Mouse (Mus musculus): ENCODE data around the gene Pck2.

Gene Pck2

GRCm38 (mm10) chr14:55527940-55528339, 12.1 kb upstream of the Pck2 start:
- peak; percentile 7 for DNase-seq (ENCODE audit: low spot score)

- no peak for DNase-seq (ENCODE audit: low spot score)
Measured at GRCm38 (mm10) chr14:55536116-55536745, 3.8 kb upstream of the Pck2 start.

GRCm38 (mm10) chr14:55540787-55541321, 788 bp downstream of the Pck2 start:
- DNase-seq (ENCODE audit: low spot score), result peak; percentile 57

DNA sequence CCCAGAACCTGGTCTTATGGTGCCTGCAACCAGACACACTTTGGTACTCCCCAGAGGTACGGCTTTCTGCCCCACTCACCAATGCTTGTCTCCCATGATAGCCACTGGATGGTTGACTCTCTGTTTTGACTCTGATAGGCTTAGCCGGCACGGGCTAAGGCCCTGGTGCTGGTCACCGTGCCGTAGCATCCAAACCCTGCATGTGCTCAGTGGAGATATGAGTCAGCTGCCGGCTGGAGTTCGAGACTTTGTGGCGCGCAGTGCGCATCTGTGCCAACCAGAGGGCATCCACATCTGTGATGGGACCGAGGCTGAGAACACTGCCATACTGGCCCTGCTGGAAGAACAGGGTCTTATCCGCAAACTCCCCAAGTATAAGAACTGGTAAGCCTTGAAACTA, 2.2 kb downstream of the Pck2 start:
- DNase-seq (ENCODE audit: low spot score), result no peak

- DNase-seq (ENCODE audit: low spot score), result no peak
Measured at GRCm38 (mm10) chr14:55544334-55544733, 4.3 kb downstream of the Pck2 start.

DNA sequence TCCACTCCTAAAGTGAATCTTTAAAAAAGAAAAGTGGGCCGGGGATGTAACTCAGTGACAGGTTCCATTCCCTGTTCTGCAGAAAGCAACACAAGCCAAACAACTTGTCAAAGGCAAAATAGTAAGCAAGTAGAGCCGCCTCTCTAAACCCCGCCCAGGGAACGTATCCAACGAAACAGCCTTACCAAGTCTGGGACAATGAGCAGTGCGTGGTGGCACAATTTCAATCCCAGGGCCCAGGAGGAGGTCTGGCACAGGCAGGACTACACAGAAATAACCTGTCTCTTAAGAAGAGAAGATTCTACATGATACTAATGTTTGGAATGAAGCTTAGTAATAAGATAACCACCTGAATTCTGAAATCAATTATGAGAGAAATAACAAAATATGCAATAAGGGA, 10.1 kb downstream of the Pck2 start:
- DNase-seq (ENCODE audit: low spot score), result no peak

DNA sequence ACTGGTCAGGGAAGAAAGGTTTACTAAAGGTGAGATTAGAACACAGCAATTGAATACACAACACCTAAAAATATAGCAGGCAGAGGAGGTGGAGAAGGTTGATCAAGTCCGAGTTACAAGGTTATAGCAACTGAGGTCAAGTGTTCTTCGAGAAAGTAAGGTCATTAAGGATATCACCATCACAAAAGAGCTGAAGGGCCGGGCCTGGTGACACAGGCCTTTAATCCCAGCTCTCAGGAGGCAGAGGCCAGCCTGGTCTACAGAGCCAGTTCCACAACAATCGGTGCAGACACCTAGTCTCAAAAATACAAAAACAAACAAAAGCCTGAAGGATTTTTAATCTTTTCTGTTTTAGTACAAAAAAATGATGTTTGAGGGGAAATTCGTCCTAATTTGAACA, 11.3 kb downstream of the Pck2 start:
- no peak for DNase-seq (ENCODE audit: low spot score)

DNA sequence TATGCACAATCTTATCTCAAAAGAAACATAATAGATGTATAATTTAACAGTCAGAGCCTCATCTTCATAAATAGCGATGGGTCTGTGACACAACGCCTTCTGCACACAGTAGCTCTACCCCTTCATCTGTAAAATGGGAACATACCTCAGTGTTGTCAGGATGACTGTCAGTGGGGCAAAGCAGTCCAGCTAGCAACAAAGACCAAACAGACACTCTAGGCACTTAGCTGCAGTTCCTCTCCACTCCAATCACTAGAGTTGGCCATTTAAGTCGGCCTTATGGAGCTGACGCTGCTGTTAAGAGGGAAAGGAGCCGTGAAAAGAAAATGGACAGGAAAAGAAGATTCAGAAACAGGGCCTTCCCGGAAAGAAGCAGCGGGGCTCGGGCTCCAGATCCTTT, 11.7 kb downstream of the Pck2 start:
- no peak for DNase-seq (ENCODE audit: low spot score)

- DNase-seq (ENCODE audit: low spot score), result no peak
Measured at GRCm38 (mm10) chr14:55554635-55555034, 14.6 kb downstream of the Pck2 start.

- DNase-seq (ENCODE audit: low spot score), result no peak
Measured at GRCm38 (mm10) chr14:55555788-55556187, 15.7 kb downstream of the Pck2 start.

GRCm38 (mm10) chr14:55557003-55557402, 16.9 kb downstream of the Pck2 start:
- peak; percentile 82 for DNase-seq (ENCODE audit: low spot score)

DNA sequence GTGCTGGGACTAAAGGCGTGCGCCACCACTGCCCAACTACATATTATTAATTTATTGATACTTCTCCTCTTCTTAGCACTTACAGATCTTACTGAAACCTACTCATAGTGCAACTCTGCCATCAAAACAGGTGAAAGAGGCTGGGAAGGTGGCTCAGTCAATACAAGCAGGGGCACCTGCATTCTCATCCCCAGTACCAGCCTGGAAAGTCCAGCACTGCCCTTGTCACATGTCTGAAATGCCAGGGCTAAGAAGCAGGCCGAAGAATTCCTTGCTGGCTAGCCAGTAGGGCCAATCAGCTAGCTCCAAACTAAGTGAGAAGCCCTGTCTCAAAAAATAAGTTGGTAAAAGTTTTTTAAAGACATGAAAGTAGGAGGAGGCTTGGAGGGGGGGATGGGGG, 17.5 kb downstream of the Pck2 start:
- no peak for DNase-seq (ENCODE audit: low spot score)

DNA sequence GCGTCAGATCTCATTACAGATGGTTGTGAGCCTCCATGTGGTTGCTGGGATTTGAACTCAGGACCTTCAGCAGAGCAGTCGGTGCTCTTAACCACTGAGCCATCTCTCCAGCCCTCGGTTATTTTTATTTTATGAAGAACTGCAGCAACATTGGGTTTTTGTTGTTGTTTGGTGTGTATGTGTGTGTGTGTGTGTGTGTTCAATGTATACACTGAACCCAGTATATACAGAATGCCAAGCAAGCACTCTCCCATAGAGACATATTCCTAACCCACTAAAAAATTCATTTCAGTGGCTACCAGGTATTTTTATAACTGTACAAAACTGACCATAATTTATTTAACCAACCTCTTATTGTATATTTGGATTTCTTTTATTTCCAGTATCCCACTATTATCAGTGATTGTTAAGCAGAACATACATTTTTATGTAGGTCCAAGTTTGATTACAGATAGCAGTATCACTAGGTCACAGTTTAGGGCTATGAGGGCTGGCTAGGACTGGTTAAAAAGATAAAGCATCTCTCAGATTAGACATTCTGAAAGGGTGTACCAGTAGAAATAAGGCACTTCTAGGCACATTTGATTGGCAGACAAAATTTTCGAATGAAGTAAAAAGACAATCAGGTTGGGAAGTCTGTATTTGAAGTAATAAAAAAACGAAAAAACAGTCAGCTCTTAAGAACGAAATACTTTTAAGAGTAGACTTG, 18.8 kb downstream of the Pck2 start:
- DNase-seq (ENCODE audit: low spot score), result no peak

DNA sequence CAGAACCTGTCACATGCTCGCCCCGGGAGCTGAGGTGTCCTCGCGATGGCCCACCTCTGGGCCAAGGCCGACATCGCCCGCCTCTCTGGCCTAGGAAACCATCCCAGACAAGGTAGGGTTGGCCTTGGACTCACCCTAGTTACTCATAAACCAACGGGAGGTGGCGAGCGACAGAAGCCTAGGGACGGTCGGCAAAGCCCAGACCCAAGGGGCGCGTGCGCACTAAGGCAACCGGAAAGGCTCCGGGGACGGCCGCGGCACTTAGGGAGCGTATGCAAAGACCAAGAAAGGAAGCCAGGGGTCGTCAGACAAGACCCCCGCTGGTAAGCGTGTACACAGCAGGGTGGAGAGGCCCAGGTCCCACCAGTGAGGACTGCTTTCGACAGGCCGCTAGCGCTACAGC, 19.7 kb downstream of the Pck2 start, which contains the start of gene Dcaf11:
TSS of gene Dcaf11 (plus strand) at position 208 of the 403 bp plus-strand sequence.
- DNase-seq (ENCODE audit: low spot score), result peak; percentile 96

GRCm38 (mm10) chr14:55560202-55561073, 20.4 kb downstream of the Pck2 start, which contains the start of gene A730061H03Rik:
Gene A730061H03Rik, minus strand, starts transcription at chr14:55560406.
- peak; percentile 99 for DNase-seq (ENCODE audit: low spot score)

DNA sequence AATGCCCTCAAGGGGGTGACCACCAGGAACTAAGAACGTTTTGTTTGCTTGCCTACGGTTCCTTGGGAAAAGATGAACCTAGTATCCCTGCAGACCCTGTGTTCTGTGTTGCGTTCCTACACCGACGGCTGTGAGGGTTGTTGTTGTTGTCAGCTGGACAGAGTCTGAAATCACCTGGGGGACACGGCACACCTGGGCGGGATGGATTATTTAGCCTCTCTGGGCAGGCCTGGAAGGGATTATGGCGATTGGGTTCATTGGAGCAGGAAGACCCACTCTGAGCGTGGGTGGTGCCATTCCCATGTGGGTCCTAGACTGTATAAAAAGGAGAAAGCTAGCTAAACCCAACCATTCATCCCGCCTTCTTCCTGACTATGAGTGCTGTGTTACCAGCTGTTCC, 21.8 kb downstream of the Pck2 start:
- DNase-seq (ENCODE audit: low spot score), result no peak

DNA sequence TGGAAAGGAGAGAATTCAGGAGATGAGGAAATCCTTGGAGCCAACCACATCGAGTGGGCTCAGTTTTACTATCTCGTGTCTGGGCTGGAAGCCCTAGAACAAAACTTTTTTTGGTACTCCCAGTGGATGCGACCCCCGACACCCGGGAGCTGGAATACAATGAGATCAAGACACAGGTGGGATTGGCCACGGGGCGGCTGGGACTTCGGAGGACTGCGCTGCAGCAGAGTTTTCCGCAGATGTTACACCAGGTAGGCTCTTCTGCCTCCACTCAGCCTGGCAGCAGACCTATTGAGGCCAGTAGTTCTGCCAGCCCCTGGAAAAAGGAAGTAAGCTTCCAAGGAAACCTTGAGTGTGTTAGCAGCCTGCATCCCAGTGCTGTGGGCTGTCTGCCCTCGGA, 23.2 kb downstream of the Pck2 start:
- DNase-seq (ENCODE audit: low spot score), result no peak

DNA sequence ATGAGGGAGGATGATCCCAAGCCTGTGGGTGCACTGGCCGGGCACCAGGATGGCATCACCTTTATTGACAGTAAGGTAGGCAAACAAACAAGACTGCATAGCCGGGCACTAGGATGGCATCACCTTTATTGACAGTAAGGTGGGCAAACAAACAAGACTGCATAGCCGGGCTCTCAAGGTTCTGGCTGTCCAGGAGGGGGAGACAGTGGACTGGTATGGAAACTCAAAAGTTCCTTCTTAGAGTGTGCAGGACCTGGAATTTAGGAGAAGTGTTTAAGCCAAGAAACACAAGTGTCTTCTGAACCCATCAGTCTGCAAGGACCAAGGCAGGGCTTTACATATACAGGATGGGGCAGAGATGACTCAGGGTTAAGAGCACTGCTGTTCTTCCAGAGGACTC, 25.7 kb downstream of the Pck2 start:
- no peak for DNase-seq (ENCODE audit: low spot score)

DNA sequence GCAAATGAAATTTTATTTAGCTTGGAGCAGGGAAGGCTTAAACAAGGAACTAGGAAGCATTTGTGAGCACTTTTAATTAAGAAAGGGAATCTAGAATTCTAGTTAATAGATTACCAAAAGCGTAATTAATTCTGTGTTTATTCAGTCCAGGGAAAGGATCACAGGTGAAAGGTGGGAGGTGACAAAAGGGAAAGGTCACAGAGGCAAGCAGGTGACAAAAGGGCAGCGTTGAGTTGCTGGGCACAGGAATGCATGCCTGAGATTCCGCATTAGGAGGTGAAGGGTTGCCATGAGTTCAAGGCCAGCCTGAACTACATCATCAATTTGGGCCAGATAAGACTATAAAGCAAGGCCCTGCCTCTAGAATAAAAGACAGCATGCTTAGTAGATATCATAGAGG, 27.4 kb downstream of the Pck2 start:
- DNase-seq (ENCODE audit: low spot score), result no peak

DNA sequence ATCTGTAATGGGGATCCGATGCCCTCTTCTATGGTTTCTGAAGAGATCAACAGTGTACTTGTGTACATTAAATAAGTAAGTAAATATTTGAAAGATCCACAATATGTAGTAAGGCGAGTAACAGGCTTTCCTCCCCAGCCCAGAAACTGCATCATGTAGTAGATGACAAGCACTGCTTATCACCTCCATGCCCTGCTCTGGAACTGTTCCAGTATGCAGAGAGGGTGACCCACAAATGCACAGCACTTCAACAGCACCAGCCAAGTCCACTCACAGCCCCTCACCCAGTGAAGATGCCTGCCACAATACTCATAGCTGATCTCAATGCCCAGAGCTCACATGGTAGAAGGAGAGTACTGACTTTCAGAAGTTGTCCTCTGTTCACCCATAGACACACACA, 30.5 kb downstream of the Pck2 start:
- DNase-seq (ENCODE audit: low spot score), result no peak

GRCm38 (mm10) chr14:55571760-55572159, 31.7 kb downstream of the Pck2 start:
- no peak for DNase-seq (ENCODE audit: low spot score)

GRCm38 (mm10) chr14:55575302-55575701, 35.2 kb downstream of the Pck2 start, which contains the start of gene Fitm1:
Gene Fitm1, plus strand, starts transcription at chr14:55575617.
- no peak for DNase-seq (ENCODE audit: low spot score)
